Mouse (Mus musculus) midbrain, embryonic 16.5 days (tissue): ENCODE data around the gene Yif1a. TPM values are rescaled to one million over a fixed set of nuclear protein-coding genes. Genes with fewer than 3 reads are reported as not detected.

Experiments
- ATAC-seq: fragments of 200-750 bp; cut with Nextera tagmentation; 2 replicates; pipeline ENCODE4 v1.8.0; 2017; ENCODE audit warnings: moderate TSS enrichment
- H3K27ac ChIP-seq: fragments of 300-500 bp; sonication (generic); 2 replicates; pipeline ENCODE4 v1.5.1; 2014; ENCODE audit warnings: mild to moderate bottlenecking, low read length, mixed read lengths
- H3K27me3 ChIP-seq: fragments of 300-500 bp; sonication (generic); 2 replicates; pipeline ENCODE4 v1.6.1; 2014; ENCODE audit warnings: low read depth, low read length, mixed read lengths; ENCODE audit not compliant: control insufficient read depth, insufficient read depth
- H3K36me3 ChIP-seq: fragments of 300-500 bp; sonication (generic); 2 replicates; pipeline ENCODE4 v1.6.1; 2014; ENCODE audit warnings: mild to moderate bottlenecking, low read length, moderate library complexity, mixed read lengths; ENCODE audit not compliant: control insufficient read depth, insufficient read depth
- H3K4me1 ChIP-seq: fragments of 300-500 bp; sonication (generic); 2 replicates; pipeline ENCODE4 v1.6.1; 2014; ENCODE audit warnings: mild to moderate bottlenecking, low read length, mixed read lengths; ENCODE audit not compliant: control insufficient read depth, insufficient read depth
- H3K4me2 ChIP-seq: fragments of 300-500 bp; sonication (generic); 2 replicates; pipeline ENCODE4 v1.6.1; 2014; ENCODE audit warnings: mild to moderate bottlenecking, low read length, mixed read lengths
- H3K4me3 ChIP-seq: fragments of 300-500 bp; sonication (generic); 2 replicates; pipeline ENCODE4 v1.5.1; 2014; ENCODE audit warnings: low read depth, mild to moderate bottlenecking, low read length, moderate library complexity, mixed read lengths
- H3K9ac ChIP-seq: fragments of 300-500 bp; sonication (generic); 2 replicates; pipeline ENCODE4 v1.6.1; 2014; ENCODE audit warnings: low read depth, low read length, mixed read lengths
- H3K9me3 ChIP-seq: fragments of 300-500 bp; sonication (generic); replicated peaks from 2 replicates; pipeline ENCODE4 v1.6.1; 2014; ENCODE audit warnings: mild to moderate bottlenecking, low read length, mixed read lengths; ENCODE audit not compliant: control insufficient read depth, poor library complexity, severe bottlenecking
- WGBS: fragments of 180-500 bp; shearing (Covaris S2); extraction: QIAGEN DNeasy Blood & Tissue Kit; methylation state at CpG from one replicate; pipeline ENCODE4 v1.1.7; 2014; 5-methylcytosine and 5-hydroxymethylcytosine counted together
- polyA plus RNA-seq: library from polyadenylated mRNA; unstranded; fragments of >200 nt; fragmentation: Nextera tagmentation; extraction: Ambion mirVana; gene quantifications from 2 replicates; pipeline ENCODE4 v1.2.1, GENCODE M21; 2015

The Yif1a gene
- 39.8 and 46.6 TPM in 2 replicates for polyA plus RNA-seq

DNA sequence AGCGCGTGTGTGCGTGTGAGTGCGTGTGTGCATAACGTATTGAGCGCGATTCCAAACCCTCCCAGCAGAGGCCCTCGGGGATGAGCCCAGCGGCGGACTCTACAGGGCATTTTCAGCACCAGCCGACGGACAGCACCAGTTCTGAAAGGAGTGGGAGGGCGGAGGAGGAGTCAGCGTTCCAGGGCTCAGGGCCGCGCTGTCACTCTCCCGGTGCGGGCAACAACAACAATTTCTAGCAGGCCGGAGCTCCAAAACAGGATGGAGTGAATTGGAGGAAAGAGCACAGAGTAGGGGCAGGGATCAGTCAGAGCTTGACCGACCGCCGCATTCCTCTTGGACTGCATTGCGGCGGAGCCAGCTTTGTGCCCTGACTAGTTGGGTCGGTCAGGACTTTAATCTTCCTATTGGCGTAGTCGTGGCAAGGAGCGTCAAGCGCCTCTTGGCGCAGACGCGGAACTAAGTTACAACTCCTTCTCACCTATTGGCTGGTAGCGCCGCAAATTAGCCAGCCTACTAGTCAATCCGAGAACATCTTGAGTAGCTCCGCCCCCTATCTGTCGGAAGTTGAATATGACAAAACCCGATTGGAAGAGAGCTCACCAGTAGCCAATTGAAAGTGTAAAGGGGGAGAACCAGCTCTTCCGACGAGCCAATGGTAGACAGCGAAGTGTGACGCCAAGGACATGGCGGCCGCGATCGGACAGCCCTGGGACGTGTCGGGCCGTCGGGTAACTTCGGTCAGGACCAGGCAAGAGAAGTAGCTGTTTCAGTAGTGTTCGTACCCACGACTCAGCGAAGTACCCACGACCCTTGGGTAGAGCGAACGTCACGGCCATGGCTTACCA lies at the start of gene Yif1a:
Gene Yif1a (plus strand): TSS at position 655 of the 845 bp plus-strand sequence.
- Histone ChIP-seq H3K4me1 (peaks cover 19% of the 10 kb centered on the region), H3K4me3 (peak within 1 kb of the TSS; percentile 52), H3K4me2 (peak within 1 kb of the TSS; percentile 75), H3K36me3 (peaks cover 12% of the 10 kb centered on the region), H3K27me3 (peaks cover 13% of the 10 kb centered on the region), H3K27ac (peak within 1 kb of the TSS; percentile 90), H3K9me3 (no peaks in the 10 kb centered on the region), H3K9ac (peak within 1 kb of the TSS; percentile 71)
- under 1% methylated on average over 58 of the region's 58 CpGs for WGBS
- ATAC-seq, result peak; percentile 94

GRCm38 (mm10) chr19:5038709-5039156 lies 49.6 kb upstream of the Yif1a start, which contains the start of the genes B4gat1 and AC124502.3:
B4gat1 (plus strand) TSS chr19:5038826.
AC124502.3 (plus strand) TSS chr19:5038891.
- no peaks in the 10 kb centered on the region for H3K27me3 ChIP-seq
- peak within 1 kb of the TSS; percentile 87 for H3K27ac ChIP-seq
- peak within 1 kb of the TSS; percentile 95 for H3K9ac ChIP-seq
- peak; percentile 94 for ATAC-seq
- H3K4me3 ChIP-seq, result peak within 1 kb of the TSS; percentile 70
- peak within 1 kb of the TSS; percentile 90 for H3K4me2 ChIP-seq
- no peaks in the 10 kb centered on the region; the same call in 1 of the 2 replicates for H3K36me3 ChIP-seq
- H3K9me3 ChIP-seq, result no peaks in the 10 kb centered on the region
- peaks cover 27% of the 10 kb centered on the region for H3K4me1 ChIP-seq
- 0% methylated on average over 44 of the region's 44 CpGs for WGBS

DNA sequence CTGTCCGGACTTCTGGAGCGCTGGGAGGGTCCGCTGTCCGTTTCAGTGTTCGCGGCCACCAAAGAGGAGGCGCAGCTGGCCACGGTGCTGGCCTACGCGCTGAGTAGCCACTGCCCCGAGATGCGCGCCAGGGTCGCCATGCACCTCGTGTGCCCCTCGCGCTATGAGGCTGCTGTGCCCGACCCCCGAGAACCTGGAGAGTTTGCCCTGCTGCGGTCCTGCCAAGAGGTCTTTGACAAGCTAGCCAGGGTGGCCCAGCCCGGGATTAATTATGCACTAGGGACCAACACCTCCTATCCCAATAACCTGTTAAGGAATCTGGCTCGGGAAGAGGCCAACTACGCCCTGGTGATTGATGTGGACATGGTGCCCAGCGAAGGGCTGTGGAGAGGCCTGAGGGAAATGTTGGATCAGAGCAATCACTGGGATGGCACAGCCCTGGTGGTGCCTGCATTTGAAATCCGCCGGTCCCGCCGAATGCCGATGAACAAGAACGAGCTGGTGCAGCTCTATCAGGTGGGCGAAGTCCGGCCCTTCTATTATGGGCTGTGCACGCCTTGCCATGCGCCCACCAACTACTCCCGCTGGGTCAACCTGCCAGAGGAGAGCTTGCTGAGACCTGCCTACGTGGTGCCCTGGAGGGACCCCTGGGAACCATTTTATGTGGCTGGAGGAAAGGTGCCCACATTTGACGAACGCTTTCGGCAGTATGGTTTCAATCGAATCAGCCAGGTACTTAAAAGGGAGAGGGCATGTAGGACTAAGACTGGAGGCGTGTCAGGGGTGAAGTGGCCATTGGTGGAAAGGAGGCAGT lies 48.8 kb upstream of the Yif1a start:
- peak overlapping the region; percentile 90 for H3K4me2 ChIP-seq
- no peaks in the 10 kb centered on the region for H3K9me3 ChIP-seq
- peaks cover 27% of the 10 kb centered on the region for H3K4me1 ChIP-seq
- H3K9ac ChIP-seq, result peak overlapping the region; percentile 95
- peak overlapping the region; percentile 87 for H3K27ac ChIP-seq
- no peaks in the 10 kb centered on the region for H3K27me3 ChIP-seq
- WGBS, result 11% methylated on average over 41 of the region's 41 CpGs
- peak; percentile 36 for ATAC-seq
- H3K36me3 ChIP-seq, result no peaks in the 10 kb centered on the region; the same call in 1 of the 2 replicates
- peak overlapping the region; percentile 70 for H3K4me3 ChIP-seq

DNA sequence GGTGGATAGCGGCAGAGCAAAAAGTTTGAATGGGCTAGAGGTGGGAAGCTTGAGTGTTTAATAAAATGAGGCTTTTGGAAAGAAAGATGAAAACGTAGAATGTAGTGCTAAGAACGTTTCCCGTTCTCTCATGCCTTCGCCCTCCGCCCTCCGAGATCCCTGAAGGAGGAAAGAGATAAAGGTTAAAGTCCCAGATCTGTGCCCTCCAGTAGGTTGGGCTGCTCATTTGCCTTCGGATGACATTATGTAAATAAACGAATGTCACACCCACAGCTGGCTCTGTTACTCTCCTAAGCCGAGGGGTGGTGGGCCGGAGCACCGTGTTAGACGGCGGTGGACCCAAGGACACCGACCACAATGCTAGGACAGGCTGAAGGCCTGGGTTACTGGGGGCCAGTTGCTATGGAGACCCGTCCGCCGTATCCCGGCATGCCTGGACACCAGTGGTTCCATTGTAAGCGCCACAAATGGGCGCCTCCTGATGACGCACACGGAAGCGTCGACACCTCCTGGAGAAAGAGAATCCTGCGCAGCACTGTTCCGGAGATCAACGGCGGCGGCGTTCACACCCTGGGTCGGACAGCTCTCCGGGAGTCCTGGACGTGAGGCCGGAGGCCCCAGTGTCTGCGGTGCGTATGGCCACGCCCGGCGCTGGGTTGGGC lies 47.3 kb upstream of the Yif1a start, which contains the start of gene Brms1:
Gene Brms1 (plus strand): TSS at position 493 of the 662 bp plus-strand sequence.
- ATAC-seq, result peak; percentile 59
- Histone ChIP-seq H3K36me3 (no peaks in the 10 kb centered on the region; the same call in 1 of the 2 replicates), H3K9me3 (no peaks in the 10 kb centered on the region), H3K4me1 (peaks cover 27% of the 10 kb centered on the region), H3K4me2 (peak within 1 kb of the TSS; percentile 90), H3K27me3 (no peaks in the 10 kb centered on the region), H3K4me3 (peak within 1 kb of the TSS; percentile 70), H3K27ac (peak within 1 kb of the TSS; percentile 51), H3K9ac (peak within 1 kb of the TSS; percentile 78)
- WGBS, result 7% methylated on average over 40 of the region's 40 CpGs

- Histone ChIP-seq H3K9me3 (no peaks in the 10 kb centered on the region), H3K27ac (peak overlapping the region; percentile 51), H3K4me3 (peak overlapping the region; percentile 70), H3K4me1 (peaks cover 27% of the 10 kb centered on the region), H3K9ac (peak overlapping the region; percentile 78), H3K36me3 (no peaks in the 10 kb centered on the region; the same call in 1 of the 2 replicates), H3K27me3 (no peaks in the 10 kb centered on the region), H3K4me2 (peak overlapping the region; percentile 90)
- 3% methylated on average over 16 of the region's 16 CpGs for WGBS
- peak; percentile 0; the same call in 1 of the 2 replicates for ATAC-seq
Observed at GRCm38 (mm10) chr19:5041588-5041987, 46.8 kb upstream of the Yif1a start.

DNA sequence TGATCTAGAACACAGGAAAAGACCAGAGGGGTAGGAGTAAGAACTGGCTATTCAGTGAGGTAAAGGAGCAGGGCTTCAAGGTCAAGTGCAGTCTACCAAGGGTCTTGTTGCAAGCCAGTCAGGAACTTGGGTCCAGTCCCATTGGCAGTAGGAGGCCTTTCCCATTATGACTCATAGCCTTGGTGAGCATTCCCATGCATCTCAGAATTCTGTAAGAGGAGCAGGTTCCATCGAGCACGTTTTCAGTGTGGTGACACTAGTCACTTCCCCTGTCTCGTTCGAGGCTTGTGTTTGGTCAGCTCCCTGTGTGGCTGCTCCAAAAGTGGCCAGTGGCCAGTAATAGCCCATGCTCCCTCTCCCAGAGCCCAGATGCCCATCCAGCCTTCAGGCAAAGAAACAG lies 42.8 kb upstream of the Yif1a start:
- Histone ChIP-seq H3K4me3 (no peak overlapping the region), H3K9me3 (no peaks in the 10 kb centered on the region), H3K27me3 (peaks cover under 1% of the 10 kb centered on the region; the same call in 1 of the 2 replicates), H3K36me3 (no peaks in the 10 kb centered on the region; the same call in none of the 2 replicates), H3K4me2 (no peak overlapping the region), H3K27ac (no peak overlapping the region), H3K9ac (no peak overlapping the region), H3K4me1 (peaks cover 19% of the 10 kb centered on the region)
- no peak for ATAC-seq
- WGBS, result 84% methylated on average over 4 of the region's 4 CpGs

- no peak overlapping the region for H3K27ac ChIP-seq
- H3K9ac ChIP-seq, result no peak overlapping the region
- no peaks in the 10 kb centered on the region; the same call in 1 of the 2 replicates for H3K36me3 ChIP-seq
- ATAC-seq, result no peak
- no peak overlapping the region for H3K4me2 ChIP-seq
- 84% methylated on average over 14 of the region's 14 CpGs for WGBS
- peaks cover 10% of the 10 kb centered on the region for H3K4me1 ChIP-seq
- no peak overlapping the region for H3K4me3 ChIP-seq
- peaks cover 29% of the 10 kb centered on the region for H3K27me3 ChIP-seq
- no peaks in the 10 kb centered on the region for H3K9me3 ChIP-seq
Observed at GRCm38 (mm10) chr19:5048138-5049056, 39.9 kb upstream of the Yif1a start.
